Mouse (Mus musculus): Measurements from ENCODE around the gene Scml4.
A peak's percentile ranks its signal among the peaks of the same experiment; 100 is the strongest.

Gene Scml4

DNA sequence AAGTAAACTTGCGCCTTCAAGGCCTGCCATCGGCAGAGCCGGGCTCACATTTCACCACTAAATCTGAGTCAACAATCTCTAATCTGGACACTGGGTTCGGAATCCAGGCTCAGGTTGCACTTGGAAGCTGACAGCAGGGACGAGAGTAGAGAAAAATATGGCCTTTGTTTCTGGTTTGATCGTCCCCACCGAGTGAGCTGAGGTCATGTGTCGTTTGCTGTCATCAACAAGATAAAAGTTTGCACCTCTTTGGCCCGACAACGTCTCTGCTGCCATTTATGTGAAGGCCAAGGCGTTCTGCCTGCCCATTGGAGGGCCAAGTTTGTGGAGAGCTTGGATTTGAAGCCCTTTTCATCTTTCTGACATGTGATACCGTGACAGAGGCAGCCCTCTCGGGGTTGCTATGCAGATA is 135.3 kb downstream of the Scml4 start:
- DNase-seq (ENCODE audit: low spot score): no peak

DNA sequence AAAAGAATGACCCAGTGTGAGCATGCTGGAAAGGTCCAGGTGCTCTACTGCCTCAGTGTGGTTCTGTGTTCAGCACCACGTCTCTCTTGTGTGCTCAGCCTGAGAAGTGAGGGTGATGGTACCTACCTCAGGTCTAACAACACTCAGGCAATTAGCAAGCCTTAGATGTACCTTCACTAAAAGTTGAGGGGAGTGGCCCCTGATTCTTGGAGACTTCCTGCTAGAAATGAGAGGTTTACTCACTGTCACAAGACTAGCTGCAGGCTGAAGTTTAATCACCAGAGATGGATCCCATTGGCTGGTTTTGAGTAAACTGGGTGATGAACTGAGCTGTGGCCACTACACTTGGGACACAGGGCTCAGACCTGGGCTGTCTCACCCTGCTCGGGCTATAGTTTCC is 137.1 kb downstream of the Scml4 start:
- no peak for DNase-seq (ENCODE audit: low spot score)

DNA sequence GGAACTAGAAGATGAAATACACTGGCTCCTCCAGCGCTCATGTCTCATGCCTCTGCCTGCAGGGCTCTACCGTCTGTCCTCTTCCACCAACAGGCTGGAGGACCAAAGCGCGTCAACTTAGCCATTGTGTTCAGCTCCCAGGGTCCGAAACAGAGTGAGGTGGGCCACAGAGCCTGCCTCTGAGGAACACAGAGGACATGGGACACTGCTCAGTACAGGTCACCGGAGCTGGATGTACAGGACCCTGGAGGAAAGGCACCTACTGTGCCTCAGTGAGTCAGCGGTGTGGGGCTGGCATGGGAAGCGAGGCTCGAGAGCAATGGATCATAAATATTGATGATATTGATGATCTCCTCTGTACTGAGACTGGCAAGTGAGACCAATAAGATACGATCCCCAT is 139.2 kb downstream of the Scml4 start:
- no peak for DNase-seq (ENCODE audit: low spot score)

DNA sequence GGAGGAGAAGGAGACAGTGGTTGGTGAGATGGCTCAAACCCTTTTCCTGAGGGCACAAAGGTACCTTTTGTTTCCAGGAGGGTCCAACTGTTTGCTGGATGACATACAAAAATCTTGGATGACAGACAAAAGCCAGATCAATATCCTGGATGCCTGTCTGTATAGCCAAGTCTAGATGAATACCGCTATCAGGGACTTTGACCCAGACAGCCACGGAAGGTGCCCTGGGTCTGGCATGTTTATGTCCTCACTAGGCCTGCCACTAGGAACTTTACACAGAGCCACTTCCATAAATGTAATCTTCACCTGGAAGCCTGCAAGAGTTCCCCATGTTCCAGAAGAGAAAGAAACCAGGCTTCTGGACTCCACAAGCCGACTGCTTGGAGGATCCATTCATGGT is 141.3 kb downstream of the Scml4 start:
- DNase-seq (ENCODE audit: low spot score): no peak

DNA sequence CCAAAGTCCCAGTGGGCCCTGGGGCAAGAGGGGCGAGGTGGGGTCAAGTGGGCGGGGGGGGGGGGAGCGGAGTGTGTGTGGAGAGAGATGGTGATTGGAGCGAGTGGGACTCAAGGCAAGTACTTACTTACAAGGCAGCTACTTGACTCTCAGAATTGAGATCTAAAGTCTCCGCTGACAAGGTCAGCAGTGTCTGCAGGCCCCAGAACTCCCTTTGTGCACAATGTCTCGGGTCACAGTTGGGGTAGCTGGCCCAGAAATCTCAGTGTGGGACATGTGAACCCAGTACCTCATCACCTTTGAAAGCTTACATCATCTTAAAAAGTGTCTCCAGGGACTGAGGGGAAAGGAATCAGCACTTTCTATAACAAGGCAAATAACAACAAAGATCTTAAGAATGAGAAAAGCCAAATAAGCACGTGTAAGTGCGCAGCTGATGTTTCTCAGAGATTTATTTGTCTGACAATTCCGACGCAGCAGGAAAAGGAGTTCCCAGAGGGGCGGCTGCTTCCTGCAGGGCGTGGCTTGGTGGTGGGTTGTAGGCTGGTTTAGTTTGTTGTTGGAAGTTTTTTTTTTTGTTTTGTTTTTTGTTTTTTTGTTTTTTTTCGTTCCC is 142.0 kb downstream of the Scml4 start:
- DNase-seq (ENCODE audit: low spot score): no peak

DNA sequence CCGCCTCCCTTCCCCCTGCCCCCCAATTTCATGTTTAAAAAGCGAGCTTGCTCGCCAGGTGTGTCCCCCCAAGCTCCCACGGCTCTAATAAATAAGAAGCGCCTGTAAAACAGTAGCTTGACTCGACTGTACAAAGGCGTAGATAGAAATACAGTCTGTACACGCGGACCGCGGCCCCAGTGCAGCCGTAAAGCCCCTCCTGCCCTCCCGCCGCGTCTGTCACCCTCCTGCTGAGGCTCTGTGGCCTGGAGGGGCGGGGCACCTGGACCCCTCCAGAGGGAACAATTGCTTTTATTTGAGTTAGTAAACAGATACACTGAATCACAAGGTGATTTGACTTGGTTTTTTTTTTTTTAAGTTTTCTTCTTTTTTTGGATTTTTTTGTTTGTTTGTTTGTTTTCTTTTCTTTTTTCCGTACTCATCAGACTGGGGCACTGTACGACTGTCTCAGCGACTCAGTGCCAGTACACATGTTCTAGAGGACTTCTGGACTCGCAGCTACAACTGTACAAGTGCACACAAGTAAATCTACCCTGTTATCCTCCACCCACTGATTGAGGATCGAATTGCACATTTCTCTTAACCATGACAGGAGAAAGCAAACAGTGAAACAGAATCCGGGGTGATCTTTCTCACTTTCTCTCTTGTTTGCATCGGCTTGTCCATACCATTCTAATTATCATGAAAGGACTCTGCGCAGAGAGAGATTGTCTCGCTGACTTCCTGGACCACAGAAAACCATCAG is 142.7 kb downstream of the Scml4 start:
- DNase-seq (ENCODE audit: low spot score): no peak

DNA sequence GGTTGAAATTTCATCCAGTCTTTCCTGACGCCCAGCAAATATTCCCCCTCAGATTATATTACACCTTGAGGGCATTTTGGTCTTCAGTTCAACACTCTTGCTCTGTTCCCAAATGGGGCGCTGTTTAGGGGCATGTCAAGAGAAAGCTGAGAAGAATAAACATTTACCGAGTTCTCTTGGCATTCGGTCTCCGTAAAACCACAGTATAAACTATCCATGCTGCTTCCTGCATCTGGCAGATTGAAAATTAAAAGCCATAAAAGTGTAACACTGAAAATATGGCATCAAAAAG is 143.2 kb downstream of the Scml4 start:
- no peak for DNase-seq (ENCODE audit: low spot score)

DNA sequence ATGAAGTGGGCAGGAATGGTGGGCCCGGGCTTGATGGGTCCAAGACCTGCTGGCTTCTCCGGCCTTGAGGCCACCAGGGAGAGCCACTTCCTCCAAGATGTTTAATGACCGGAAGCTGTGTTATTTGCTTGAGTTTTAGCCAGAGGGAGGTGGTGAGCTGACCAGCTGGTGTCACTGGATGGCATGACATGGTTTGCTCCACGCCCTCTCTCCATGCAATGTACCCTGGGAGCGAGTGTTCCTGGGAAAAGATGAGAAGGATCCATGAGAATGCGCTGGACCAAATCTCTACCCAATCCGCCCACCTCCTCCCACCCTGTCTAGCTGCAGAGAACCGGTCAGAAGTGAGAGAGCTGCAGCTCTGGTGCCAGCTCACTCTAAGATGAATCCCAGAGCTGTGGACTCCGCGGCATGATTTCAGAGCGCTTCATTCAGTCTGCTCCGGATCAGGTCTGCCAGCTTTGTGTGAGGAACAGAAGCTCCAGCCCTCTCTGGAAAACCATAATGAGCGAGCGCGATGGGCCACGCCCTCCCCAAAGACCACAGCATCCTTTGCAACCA is 144.1 kb downstream of the Scml4 start:
- peak; percentile 71 for DNase-seq (ENCODE audit: low spot score)

DNA sequence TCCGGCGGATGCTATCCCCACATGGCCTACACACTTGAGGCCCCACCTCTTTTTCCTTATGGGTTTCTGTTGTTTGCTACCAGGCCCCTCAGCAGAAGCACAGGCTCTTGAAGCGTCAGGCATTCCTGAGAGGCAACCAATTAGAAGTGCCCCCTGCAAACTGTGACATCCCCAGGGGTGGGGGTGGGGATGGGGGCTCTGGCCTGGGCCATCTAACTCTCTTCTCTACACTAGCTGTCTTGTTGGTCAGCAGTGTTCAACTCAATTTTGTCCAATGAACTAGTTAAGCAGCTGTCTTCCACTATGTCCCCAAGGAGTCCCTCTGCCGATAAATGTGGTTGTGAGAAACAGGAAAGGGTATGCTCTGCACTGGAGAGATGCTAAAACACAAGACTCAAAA is 144.9 kb downstream of the Scml4 start:
- DNase-seq (ENCODE audit: low spot score): no peak

DNA sequence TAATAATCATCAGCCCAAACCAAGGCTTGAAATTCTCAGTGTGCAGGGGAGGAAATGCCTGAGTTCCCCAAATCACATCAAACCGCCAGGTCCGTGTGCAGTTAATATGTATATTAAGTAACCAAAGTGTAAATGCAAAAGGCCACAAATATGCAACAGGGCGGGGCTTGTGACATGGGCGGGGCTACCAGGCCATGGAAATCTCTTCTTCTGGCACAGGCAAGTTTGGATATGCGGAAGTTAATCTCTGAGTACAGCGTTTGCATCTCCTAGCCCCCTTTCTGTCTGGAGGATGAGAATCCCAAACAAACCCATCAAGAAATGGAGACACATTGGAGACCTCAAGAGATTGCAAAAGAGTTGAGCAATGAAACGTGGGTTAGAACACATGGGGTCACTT is 145.5 kb downstream of the Scml4 start:
- no peak for DNase-seq (ENCODE audit: low spot score)

DNA sequence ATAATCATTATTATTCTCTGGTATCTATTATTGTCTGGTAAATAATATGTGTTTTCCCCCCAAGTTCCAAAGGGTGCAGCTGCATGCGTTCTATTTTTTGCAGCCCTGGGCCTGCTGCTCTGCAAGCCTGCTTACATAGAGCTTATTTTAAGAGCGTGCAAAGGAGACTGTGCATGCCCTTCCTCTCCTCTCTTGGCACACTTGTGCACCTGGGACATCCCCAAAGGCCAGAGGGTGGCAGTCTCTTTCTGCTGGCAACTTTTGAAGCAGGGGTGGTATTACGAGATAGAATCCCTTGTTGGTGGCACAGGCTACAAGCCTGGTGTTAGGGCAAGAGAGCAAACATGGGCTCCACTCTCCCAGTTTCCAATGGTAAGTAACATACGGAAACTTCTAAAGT is 146.4 kb downstream of the Scml4 start:
- DNase-seq (ENCODE audit: low spot score): no peak

DNA sequence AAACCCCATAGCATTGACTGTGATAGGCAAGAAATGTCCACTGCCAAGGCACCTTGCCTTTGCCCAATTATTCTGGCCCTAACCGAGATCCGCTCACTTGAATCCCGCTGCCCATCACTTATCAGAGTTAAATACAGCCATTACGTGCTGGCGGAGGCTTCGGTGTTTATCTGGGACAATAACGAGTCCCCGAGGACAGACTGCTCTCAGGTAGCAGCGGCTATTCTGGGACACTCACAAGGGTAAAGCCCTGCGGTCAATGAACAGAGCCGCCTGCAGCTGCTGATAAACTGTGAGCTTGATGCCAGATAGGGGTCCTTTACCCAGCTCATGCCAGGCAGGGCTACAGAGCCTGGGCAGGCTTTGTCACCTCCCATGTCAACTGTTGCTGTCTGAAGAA is 147.9 kb downstream of the Scml4 start:
- no peak for DNase-seq (ENCODE audit: low spot score)

Data from MN1 (cell line).